Mouse (Mus musculus) cerebellum, adult 11 months (tissue): ENCODE results near the gene Ate1.
"Not testable (repeated sequence)": the region's sequence is repeated elsewhere in the genome, so short reads cannot be mapped to it uniquely, and the experiment has no call there.

Source experiments
- DNase-seq: peaks from one replicate; pipeline ENCODE4 v3.0.0; 2022

Gene Ate1

GRCm38 (mm10) chr7:130520812-130521422, 748 bp upstream of the Ate1 start:
- no peak for DNase-seq

GRCm38 (mm10) chr7:130519096-130520048, 797 bp downstream of the Ate1 start:
- DNase-seq, result peak; percentile 96

- DNase-seq, result no peak
Observed at GRCm38 (mm10) chr7:130518213-130519095, 1.7 kb downstream of the Ate1 start.

GRCm38 (mm10) chr7:130510243-130510642, 9.9 kb downstream of the Ate1 start:
- no peak for DNase-seq

GRCm38 (mm10) chr7:130503006-130503405, 17.2 kb downstream of the Ate1 start:
- DNase-seq, result no peak

- no peak for DNase-seq
Observed at GRCm38 (mm10) chr7:130501499-130501898, 18.7 kb downstream of the Ate1 start.

- DNase-seq, result no peak
Observed at GRCm38 (mm10) chr7:130493346-130493745, 26.8 kb downstream of the Ate1 start.

GRCm38 (mm10) chr7:130492026-130492425, 28.1 kb downstream of the Ate1 start:
- no peak for DNase-seq

- not testable (repeated sequence) for DNase-seq
Observed at GRCm38 (mm10) chr7:130479003-130479402, 41.2 kb downstream of the Ate1 start.

- DNase-seq, result peak; percentile 28
Observed at GRCm38 (mm10) chr7:130475970-130476369, 44.2 kb downstream of the Ate1 start.

GRCm38 (mm10) chr7:130473881-130474280, 46.3 kb downstream of the Ate1 start:
- DNase-seq, result no peak

- DNase-seq, result no peak
Observed at GRCm38 (mm10) chr7:130472683-130473082, 47.5 kb downstream of the Ate1 start.

- no peak for DNase-seq
Observed at GRCm38 (mm10) chr7:130471045-130471444, 49.1 kb downstream of the Ate1 start.

- DNase-seq, result no peak
Observed at GRCm38 (mm10) chr7:130455587-130456246, 64.5 kb downstream of the Ate1 start.

- DNase-seq, result no peak
Observed at GRCm38 (mm10) chr7:130454226-130454625, 65.9 kb downstream of the Ate1 start.

GRCm38 (mm10) chr7:130435776-130436175, 84.4 kb downstream of the Ate1 start:
- DNase-seq, result no peak

- no peak for DNase-seq
Observed at GRCm38 (mm10) chr7:130432141-130432540, 88.0 kb downstream of the Ate1 start.

GRCm38 (mm10) chr7:130426586-130426985, 93.6 kb downstream of the Ate1 start:
- no peak for DNase-seq

GRCm38 (mm10) chr7:130425991-130426390, 94.2 kb downstream of the Ate1 start:
- no peak for DNase-seq

- DNase-seq, result no peak
Observed at GRCm38 (mm10) chr7:130419961-130420360, 100.2 kb downstream of the Ate1 start.

- no peak for DNase-seq
Observed at GRCm38 (mm10) chr7:130407622-130408021, 112.5 kb downstream of the Ate1 start.

- no peak for DNase-seq
Observed at GRCm38 (mm10) chr7:130403346-130403745, 116.8 kb downstream of the Ate1 start.

GRCm38 (mm10) chr7:130394697-130395096, 125.5 kb downstream of the Ate1 start:
- DNase-seq, result no peak
